Mouse (Mus musculus): ENCODE data around the gene Tubb2b. TPM values are rescaled to one million over a fixed set of nuclear protein-coding genes. Genes with fewer than 3 reads are reported as not detected.

The Tubb2b gene
- polyA plus RNA-seq, 1 experiment: 438 TPM

DNA sequence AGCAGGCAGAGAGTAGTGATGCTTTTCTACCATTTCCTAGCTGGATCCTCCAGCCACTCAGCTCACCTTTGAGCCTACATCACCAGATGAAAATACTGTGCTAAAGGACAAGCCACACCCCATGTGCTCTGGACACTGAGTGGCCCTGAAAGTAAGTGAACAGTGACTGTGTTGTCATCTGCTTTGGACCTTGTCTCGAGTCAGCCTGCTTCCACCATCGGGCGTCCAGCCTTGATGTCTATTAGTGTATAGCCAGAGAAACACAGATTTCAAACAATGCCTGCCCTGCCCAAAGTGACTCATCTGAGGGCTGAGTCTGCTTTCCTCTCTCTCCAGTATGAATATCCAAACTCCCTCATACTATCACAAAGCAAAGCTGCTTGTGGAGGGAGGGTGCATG, 50.5 kb downstream of the Tubb2b start:
- TF ChIP-seq POLR2A (IDR thresholded peaks at IDR 0.05; ENCODE audit: insufficient read length, low read depth): peak; percentile 44
- TF ChIP-seq CEBPB (IDR thresholded peaks at IDR 0.05; ENCODE audit: insufficient read depth, poor library complexity, severe bottlenecking): no peak
- no peak for TF ChIP-seq SRF (IDR thresholded peaks at IDR 0.05; ENCODE audit: control insufficient read depth, insufficient read length, low read depth)
- TF ChIP-seq MAX (IDR thresholded peaks at IDR 0.05; ENCODE audit: low read depth): no peak
- TF ChIP-seq MYOD1 (IDR thresholded peaks at IDR 0.05; ENCODE audit: control insufficient read depth in 1 of 3, insufficient read length in 2 of 3, low read depth in 2 of 3): no peak
- no peak for TF ChIP-seq USF1 (IDR thresholded peaks at IDR 0.05; ENCODE audit: low read depth)
- no peak for TF ChIP-seq REST (IDR thresholded peaks at IDR 0.05; ENCODE audit: insufficient read depth, insufficient read length)
- no peak for TF ChIP-seq POLR2AphosphoS2 (IDR thresholded peaks at IDR 0.05; ENCODE audit: insufficient read length, low read depth)
- no peaks in the 10 kb centered on the region for H3K27me3 ChIP-seq (ENCODE audit: control insufficient read depth, insufficient read depth, insufficient read length)
- peak overlapping the region; percentile 97 for H3K4me2 ChIP-seq (ENCODE audit: low read depth)
- H3K4me3 ChIP-seq: peak overlapping the region; percentile 94
- peaks cover 16% of the 10 kb centered on the region for H3K79me2 ChIP-seq (ENCODE audit: control insufficient read depth, insufficient read depth)
- H3ac ChIP-seq (ENCODE audit: control insufficient read depth, insufficient read length): no peak overlapping the region
- no peaks in the 10 kb centered on the region for H3K36me3 ChIP-seq (ENCODE audit: control insufficient read depth, insufficient read depth)

DNA sequence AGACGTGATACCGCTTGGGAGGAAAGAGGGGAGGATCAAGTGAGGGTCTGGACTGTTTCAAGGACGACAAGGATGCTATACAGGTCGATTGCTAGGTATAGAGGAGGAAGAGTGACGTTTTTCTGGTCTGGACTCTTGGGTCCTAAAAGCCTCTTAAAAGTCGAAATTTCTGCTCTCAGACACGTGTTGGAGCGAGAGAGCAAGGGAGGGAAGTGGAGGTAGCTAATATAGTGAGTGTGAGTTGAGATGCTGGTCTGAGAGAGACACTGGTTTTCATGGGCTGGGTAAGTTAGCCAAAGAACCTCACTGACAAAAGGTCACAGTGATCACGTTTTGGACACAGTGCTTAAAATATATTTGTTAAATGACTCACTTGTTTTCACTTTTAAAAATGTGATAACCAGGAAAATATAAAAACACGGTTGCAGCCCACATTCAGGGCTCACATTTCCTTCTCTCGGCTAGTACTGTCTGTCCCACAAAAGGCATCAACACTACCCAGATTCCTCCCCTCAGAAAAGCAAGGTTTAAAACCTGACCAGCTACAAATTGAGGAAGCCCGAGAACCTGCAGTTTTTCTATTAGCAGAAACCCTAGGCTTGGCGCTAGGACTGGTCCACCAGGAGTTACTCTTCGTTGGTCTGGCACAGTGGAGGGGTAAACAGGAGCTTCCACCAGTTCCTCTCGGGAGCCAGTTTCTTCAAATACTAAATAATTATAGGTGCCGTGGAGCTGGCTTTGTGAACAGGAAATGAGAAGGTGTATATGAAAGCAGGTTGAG, 51.6 kb downstream of the Tubb2b start:
- Histone ChIP-seq H3K36me3 (ENCODE audit: control insufficient read depth, insufficient read depth) (peaks cover 8% of the 10 kb centered on the region), H3K27me3 (ENCODE audit: control insufficient read depth, insufficient read depth, insufficient read length) (no peaks in the 10 kb centered on the region), H3K4me3 (peak overlapping the region; percentile 94), H3K4me2 (ENCODE audit: low read depth) (peak overlapping the region; percentile 97), H3ac (ENCODE audit: control insufficient read depth, insufficient read length) (no peak overlapping the region), H3K79me2 (ENCODE audit: control insufficient read depth, insufficient read depth) (peaks cover 21% of the 10 kb centered on the region)
- TF ChIP-seq POLR2AphosphoS2 (IDR thresholded peaks at IDR 0.05; ENCODE audit: insufficient read length, low read depth) (no peak), POLR2A (IDR thresholded peaks at IDR 0.05; ENCODE audit: insufficient read length, low read depth) (no peak), USF1 (IDR thresholded peaks at IDR 0.05; ENCODE audit: low read depth) (no peak)

DNA sequence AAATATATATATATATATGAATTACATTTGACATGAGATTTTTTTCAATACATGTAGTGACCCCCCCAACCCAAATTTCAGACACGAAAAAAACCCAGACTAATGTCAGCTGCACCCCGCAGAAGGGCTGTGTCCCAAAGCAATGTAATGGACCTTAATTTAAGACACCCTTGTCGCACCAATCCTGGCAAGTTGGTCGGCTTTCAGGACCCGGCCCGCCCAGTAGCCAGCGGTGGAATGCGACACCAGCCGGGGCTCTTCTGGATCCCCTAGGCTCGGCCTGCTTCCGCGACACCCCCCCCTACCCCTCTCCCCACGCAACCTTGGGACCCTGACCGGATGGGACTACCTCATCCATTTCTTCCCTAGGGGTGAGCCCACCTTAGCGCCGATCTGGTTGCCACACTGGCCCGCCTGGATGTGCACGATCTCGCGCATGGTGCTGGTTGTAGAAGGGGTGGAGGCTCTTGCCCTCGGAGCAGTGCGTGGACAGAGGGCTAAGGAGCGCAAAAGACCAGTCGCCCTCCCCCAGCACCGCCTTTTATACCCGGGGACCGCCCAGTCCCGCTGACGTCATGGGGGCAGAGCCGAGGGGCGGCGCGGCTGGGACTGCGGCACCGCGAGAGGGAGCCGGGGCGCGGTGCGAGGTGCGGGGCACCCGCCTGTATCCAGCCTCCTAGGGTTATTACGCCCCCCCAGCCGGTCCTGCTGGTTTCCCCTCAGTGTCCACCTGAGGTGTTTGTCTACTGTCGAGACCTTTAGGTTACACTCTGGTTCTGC, 52.6 kb downstream of the Tubb2b start, which contains the start of gene Tubb2a:
TSS of gene Tubb2a (minus strand) at position 516 of the 780 bp plus-strand sequence.
- Histone ChIP-seq H3K79me2 (ENCODE audit: control insufficient read depth, insufficient read depth) (peaks cover 21% of the 10 kb centered on the region), H3K27me3 (ENCODE audit: control insufficient read depth, insufficient read depth, insufficient read length) (no peaks in the 10 kb centered on the region), H3K36me3 (ENCODE audit: control insufficient read depth, insufficient read depth) (peaks cover 12% of the 10 kb centered on the region), H3ac (ENCODE audit: control insufficient read depth, insufficient read length) (peak within 1 kb of the TSS; percentile 35), H3K4me3 (peak within 1 kb of the TSS; percentile 94), H3K4me2 (ENCODE audit: low read depth) (peak within 1 kb of the TSS; percentile 97)
- peak; percentile 100 for TF ChIP-seq POLR2AphosphoS2 (IDR thresholded peaks at IDR 0.05; ENCODE audit: insufficient read length, low read depth)
- peak; percentile 49 for TF ChIP-seq REST (IDR thresholded peaks at IDR 0.05; ENCODE audit: insufficient read depth, insufficient read length)
- TF ChIP-seq MYOG (IDR thresholded peaks at IDR 0.05; ENCODE audit: control insufficient read depth in 1 of 3, insufficient read depth in 1 of 3, insufficient read length in 2 of 3, low read depth in 2 of 3): peak in 1 of 3 experiments; percentile 34
- TF ChIP-seq SRF (IDR thresholded peaks at IDR 0.05; ENCODE audit: control insufficient read depth, insufficient read length, low read depth): peak; percentile 37
- no peak for TF ChIP-seq CEBPB (IDR thresholded peaks at IDR 0.05; ENCODE audit: insufficient read depth, poor library complexity, severe bottlenecking)
- no peak for TF ChIP-seq TCF12 (IDR thresholded peaks at IDR 0.05; ENCODE audit: insufficient read depth, poor library complexity, severe bottlenecking)
- TF ChIP-seq USF1 (IDR thresholded peaks at IDR 0.05; ENCODE audit: low read depth): no peak
- TF ChIP-seq E2F4 (IDR thresholded peaks at IDR 0.05; ENCODE audit: insufficient read depth): no peak
- no peak for TF ChIP-seq TCF3 (IDR thresholded peaks at IDR 0.05; ENCODE audit: insufficient read length, low read depth)
- no peak for TF ChIP-seq MAX (IDR thresholded peaks at IDR 0.05; ENCODE audit: low read depth)
- peak in 1 of 3 experiments; percentile 20 for TF ChIP-seq MYOD1 (IDR thresholded peaks at IDR 0.05; ENCODE audit: control insufficient read depth in 1 of 3, insufficient read length in 2 of 3, low read depth in 2 of 3)
- peak; percentile 100 for TF ChIP-seq POLR2A (IDR thresholded peaks at IDR 0.05; ENCODE audit: insufficient read length, low read depth)

Other genes with a start within 250 kb of the Tubb2b start
- gene Serpinb6c, start 224.8 kb downstream of the Tubb2b start, polyA plus RNA-seq (2012; fragmentation: generic; extraction: Trizol): 1.4 TPM
- 25.1 TPM for gene Nqo2, start 165.8 kb downstream of the Tubb2b start, polyA plus RNA-seq (2012; fragmentation: generic; extraction: Trizol)
- 6.5 TPM for gene Ripk1, start 128.1 kb downstream of the Tubb2b start, polyA plus RNA-seq (2012; fragmentation: generic; extraction: Trizol)
- gene Serpinb6a, start 127.7 kb downstream of the Tubb2b start, polyA plus RNA-seq (2012; fragmentation: generic; extraction: Trizol): 291 TPM
- gene Bphl, start 92.9 kb downstream of the Tubb2b start, polyA plus RNA-seq (2012; fragmentation: generic; extraction: Trizol): 27.7 TPM
- 550 TPM for gene Tubb2a, start 52.5 kb downstream of the Tubb2b start, polyA plus RNA-seq (2012; fragmentation: generic; extraction: Trizol)
- 176 TPM for gene Psmg4, start 32.5 kb upstream of the Tubb2b start, polyA plus RNA-seq (2012; fragmentation: generic; extraction: Trizol)
- gene Slc22a23, start 214.7 kb upstream of the Tubb2b start, polyA plus RNA-seq (2012; fragmentation: generic; extraction: Trizol): 8.5 TPM

Measured in myocyte (in vitro differentiated cells).